Mouse (Mus musculus): Measurements from ENCODE around the gene Snx5. TPM values are rescaled to one million over a fixed set of nuclear protein-coding genes. Genes with fewer than 3 reads are reported as not detected.

The Snx5 gene
- total RNA-seq, 4 experiments from 2014 or later: 81.2 to 90.5 (median 83.9) TPM

DNA sequence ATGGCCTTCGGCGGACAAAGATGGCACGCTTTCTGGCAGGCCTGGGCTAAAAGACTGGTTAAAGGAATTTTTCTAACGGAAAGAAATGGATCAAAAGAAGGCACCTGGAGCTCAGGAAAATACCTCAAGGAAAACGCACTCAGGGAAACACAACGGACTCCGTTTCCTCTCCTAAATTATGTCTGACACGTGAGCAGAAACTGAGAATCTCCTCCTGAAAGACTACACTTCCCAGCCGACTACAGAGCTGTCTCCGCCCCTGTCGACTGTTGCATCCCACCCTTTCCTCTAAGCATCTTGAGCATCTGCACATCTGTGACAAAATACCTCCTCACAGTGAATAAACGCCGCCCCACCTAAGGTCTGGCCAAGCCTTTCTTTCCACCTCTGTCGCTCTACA, 41.1 kb downstream of the Snx5 start:
- no peak for DNase-seq (ENCODE audit: low spot score in 2 of 2)

DNA sequence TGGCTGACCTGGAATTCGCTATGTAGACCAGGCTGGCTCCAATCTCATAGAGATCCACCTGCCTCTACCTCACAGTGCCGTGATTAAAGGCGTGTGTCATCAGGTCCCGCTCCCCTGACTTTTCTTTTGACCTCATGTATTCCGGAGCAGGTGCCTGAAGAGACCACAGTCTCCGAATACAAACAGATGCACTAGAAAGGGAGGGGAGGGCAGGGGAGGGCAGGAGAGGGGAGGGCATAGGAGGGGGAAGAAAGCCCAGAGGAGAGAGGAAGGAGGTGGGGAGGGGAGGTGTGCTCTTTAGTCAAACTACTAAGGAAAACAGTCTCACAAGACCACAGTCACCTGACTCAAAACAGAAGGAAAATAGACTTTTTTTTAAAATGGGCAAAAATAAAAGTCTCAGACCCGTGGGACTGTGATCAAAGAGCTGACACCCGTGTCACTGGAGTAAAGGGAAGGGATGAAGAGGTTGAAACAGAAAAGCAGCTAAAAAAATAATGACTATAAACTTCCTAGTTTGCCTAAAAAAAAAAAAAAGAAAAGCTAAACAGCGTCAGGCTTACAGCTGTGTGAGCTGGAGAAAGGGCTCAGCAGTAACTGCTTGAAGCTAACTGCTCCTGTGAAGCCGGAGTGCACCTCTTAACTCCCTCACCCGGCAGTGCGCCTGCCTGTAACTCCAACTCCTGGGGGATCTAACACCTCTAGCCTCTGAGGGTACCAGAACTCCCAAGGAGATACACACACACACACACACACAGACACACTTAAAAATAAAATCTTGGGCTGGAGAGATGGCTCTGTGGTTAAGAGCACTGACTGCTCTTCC, 42.0 kb downstream of the Snx5 start:
- DNase-seq (ENCODE audit: low spot score in 2 of 2): no peak

- no peak for DNase-seq (ENCODE audit: low spot score in 2 of 2)
These were observed 43.7 kb downstream of the Snx5 start for GRCm38 (mm10) chr2:144226906-144227586.

DNA sequence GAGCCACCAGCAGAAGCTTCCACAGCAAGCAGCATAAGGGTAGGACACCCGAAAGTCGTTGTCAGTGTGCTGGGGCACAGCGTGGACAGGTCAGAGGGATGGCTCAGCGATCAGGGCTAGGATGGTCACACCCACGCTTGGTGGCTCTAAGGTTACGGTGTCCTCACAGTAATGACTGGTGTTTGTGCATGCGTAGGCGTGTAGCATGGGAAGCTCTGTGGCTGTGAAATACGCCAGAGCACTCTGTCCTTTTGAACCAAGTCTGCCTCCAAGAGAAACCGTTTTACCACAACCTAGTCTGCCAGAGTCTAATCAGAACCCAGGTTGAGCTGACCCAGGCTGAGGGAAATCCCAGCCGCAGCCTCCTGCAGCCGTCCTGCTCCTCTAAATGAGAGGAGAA, 46.4 kb downstream of the Snx5 start:
- DNase-seq (ENCODE audit: low spot score in 2 of 2): no peak

GRCm38 (mm10) chr2:144215601-144216000, 55.1 kb downstream of the Snx5 start:
- no peak for DNase-seq (ENCODE audit: low spot score in 2 of 2)

- DNase-seq (ENCODE audit: low spot score in 2 of 2): no peak
These were observed 55.5 kb downstream of the Snx5 start for GRCm38 (mm10) chr2:144215195-144215594.

- no peak for DNase-seq (ENCODE audit: low spot score in 2 of 2)
These were observed 56.1 kb downstream of the Snx5 start for GRCm38 (mm10) chr2:144214508-144215185.

DNA sequence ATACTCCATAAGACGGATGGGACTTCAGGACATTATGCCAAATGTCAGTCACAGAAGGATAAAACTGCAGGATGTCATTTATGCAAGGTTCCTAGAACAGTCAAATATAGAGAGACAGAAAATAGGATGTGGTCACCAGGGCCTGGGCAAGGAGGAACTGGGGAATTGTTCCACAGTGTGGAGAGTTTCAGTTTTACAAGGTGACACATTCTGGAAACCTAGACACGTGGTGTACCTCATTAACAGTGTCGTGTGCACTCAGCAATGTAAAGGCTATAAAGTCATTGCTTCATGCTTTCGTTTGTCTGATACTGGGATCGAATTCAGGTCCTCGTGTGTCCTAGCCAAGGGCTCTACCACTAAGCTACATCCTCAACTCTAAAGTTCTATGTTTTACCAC, 56.9 kb downstream of the Snx5 start:
- DNase-seq (ENCODE audit: low spot score in 2 of 2): no peak

- DNase-seq (ENCODE audit: low spot score in 2 of 2): no peak
These were observed 61.3 kb downstream of the Snx5 start for GRCm38 (mm10) chr2:144209425-144209824.

GRCm38 (mm10) chr2:144207365-144207764, 63.3 kb downstream of the Snx5 start:
- DNase-seq (ENCODE audit: low spot score in 2 of 2): no peak

DNA sequence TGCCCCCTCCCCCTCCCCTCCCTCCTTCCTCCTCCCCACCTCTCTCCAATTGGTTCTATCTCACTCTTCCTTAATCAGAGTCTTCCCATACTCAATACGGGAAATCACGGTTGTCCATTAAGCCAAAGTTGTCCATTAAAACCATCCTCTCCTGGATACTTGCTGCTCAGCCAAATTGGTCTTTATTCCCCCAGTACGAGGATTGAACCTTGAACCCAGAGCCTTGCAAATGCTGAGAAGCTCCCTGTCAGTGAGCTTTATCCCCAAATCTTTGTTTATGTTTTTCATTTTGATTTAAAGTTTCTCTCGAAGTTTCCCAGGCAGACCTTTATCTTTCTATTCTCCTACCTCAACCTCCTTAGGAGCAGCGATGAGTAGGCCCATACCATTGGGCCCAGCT, 67.7 kb downstream of the Snx5 start:
- no peak for DNase-seq (ENCODE audit: low spot score in 2 of 2)

- DNase-seq (ENCODE audit: low spot score in 2 of 2): no peak
These were observed 68.1 kb downstream of the Snx5 start for GRCm38 (mm10) chr2:144202567-144202966.

DNA sequence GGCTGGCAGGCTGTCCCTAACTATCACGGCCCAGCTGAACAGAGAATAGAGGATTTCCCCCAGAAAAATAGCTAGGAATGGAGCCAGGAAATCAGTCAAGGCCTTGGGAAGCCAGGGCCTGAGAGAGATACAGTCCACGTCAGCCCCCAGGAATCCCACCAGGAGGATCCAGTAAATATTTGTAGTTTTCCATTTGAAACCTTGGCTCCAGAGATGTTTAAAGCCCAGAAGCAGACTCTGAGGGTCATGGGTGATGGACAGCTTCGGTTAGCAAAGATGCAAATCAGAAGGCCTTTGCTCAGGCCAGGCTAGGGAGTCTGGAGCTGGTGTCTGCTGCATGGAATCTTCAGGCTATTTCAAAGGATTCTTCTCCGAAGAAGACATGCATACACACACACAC, 68.6 kb downstream of the Snx5 start:
- no peak for DNase-seq (ENCODE audit: low spot score in 2 of 2)

Other genes starting within 250 kb of the Snx5 start
- not detected for gene Banf2, start 237.8 kb downstream of the Snx5 start, total RNA-seq (2022)
- gene Mgme1, start 243 bp downstream of the Snx5 start, total RNA-seq (2022): 1 to 10 TPM; 4.4 to 6.1 (median 5.4) TPM
- gene Ovol2, start 61.2 kb upstream of the Snx5 start, total RNA-seq (2022): 10 to 100 TPM in 3 of 4 experiments, 1 to 10 TPM in 1; 9.8 to 12.3 (median 11.1) TPM
- gene Kat14, start 98.1 kb upstream of the Snx5 start, total RNA-seq (2022): 10 to 100 TPM; 38.1 to 46.0 (median 42.2) TPM
- gene Pet117, start 98.1 kb upstream of the Snx5 start, total RNA-seq (2022): 10 to 100 TPM in 2 of 4 experiments, 1 to 10 TPM in 2; 6.4 to 10.3 (median 9.2) TPM